Comparison of ENCODE assay signal across 14 mouse cellular contexts in the genomic region with DNA sequence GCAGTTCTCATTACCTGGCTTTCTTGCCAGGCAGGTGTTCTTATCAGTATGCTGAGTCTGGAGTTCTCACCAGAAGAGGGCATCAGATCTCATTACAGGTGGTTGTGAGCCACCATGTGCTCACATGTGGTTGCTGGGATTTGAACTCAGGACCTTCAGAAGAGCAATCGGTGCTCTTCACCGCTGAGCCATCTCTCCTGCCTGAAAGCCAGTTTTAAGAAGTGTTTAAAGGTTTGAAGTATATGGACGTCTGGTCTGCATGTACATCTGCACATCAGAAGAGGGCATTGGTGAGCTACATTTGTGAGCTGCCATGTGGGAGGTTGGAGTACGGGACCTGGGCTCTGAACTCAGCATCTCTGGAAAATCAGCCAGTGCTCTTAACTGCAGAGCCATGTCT. TPM values are rescaled to one million over a fixed set of nuclear protein-coding genes. Genes with fewer than 3 reads are reported as not detected.
A peak's percentile ranks its signal among the peaks of the same experiment; 100 is the strongest.
DNase-seq lines count a peak whose midpoint lies in the region; ATAC-seq and TF ChIP-seq lines count a peak whose summit lies in the region.
"Had no signal": no experiment of that assay in that cellular context is flagged by ENCODE, and none has a peak within 500 bp of the region (broad histone marks: within the 10 kb centered on the region; RNA-seq: fewer than 3 reads in every experiment).

No protein-coding gene starts in this region.

- H3K4me2 ChIP-seq in forebrain, postnatal 0 days (ENCODE audit: low read depth): no peak overlapping the region
- H3K4me2 ChIP-seq in forebrain, embryonic 16.5 days (ENCODE audit: low read length): no peak overlapping the region
- H3K4me2 ChIP-seq in liver, embryonic 14.5 days (ENCODE audit: low read depth): no peak overlapping the region
- no peak overlapping the region for H3K4me2 ChIP-seq in liver, embryonic 12.5 days

- H3K4me3 ChIP-seq in forebrain, postnatal 0 days (ENCODE audit: low read depth, low read length): no peak overlapping the region
- no peak overlapping the region for H3K4me3 ChIP-seq in forebrain, embryonic 16.5 days (replicated peaks; ENCODE audit: low read length)
- no peak overlapping the region for H3K4me3 ChIP-seq in liver, embryonic 14.5 days (ENCODE audit: insufficient read depth in 1 of 2, low read depth in 2 of 2, low read length in 2 of 2)
- no peak overlapping the region for H3K4me3 ChIP-seq in liver, embryonic 12.5 days
- H3K4me3 ChIP-seq in cortical plate, adult 2 months (ENCODE audit: insufficient read depth, low read length): no peak overlapping the region
- H3K4me3 ChIP-seq: liver, embryonic 15.5 days had no signal

- H3K27me3 ChIP-seq in forebrain, postnatal 0 days (ENCODE audit: insufficient read depth, low read length): no peaks in the 10 kb centered on the region
- no peaks in the 10 kb centered on the region for H3K27me3 ChIP-seq in forebrain, embryonic 16.5 days (replicated peaks; ENCODE audit: control insufficient read depth, insufficient read depth, low read length)
- H3K27me3 ChIP-seq in liver, embryonic 14.5 days (ENCODE audit: control insufficient read depth, insufficient read depth, low read length): peaks cover 32% of the 10 kb centered on the region
- peaks cover 50% of the 10 kb centered on the region for H3K27me3 ChIP-seq in liver, embryonic 12.5 days (replicated peaks)
- H3K27me3 ChIP-seq: kidney, embryonic 15.5 days had no signal

- ATAC-seq in forebrain, postnatal 0 days: no peak
- no peak for ATAC-seq in forebrain, embryonic 16.5 days
- ATAC-seq in liver, embryonic 14.5 days (ENCODE audit: insufficient read depth): no peak
- ATAC-seq in liver, embryonic 12.5 days: no peak

- no peaks in the 10 kb centered on the region for H3K36me3 ChIP-seq in forebrain, postnatal 0 days (ENCODE audit: insufficient read depth)
- no peaks in the 10 kb centered on the region for H3K36me3 ChIP-seq in forebrain, embryonic 16.5 days (ENCODE audit: control insufficient read depth, insufficient read depth)
- H3K36me3 ChIP-seq in liver, embryonic 14.5 days (replicated peaks; ENCODE audit: control insufficient read depth, insufficient read depth, low read depth): no peaks in the 10 kb centered on the region
- no peaks in the 10 kb centered on the region for H3K36me3 ChIP-seq in liver, embryonic 12.5 days
- H3K36me3 ChIP-seq: embryonic facial prominence, embryonic 10.5 days; forebrain, embryonic 10.5 days; kidney, embryonic 15.5 days; liver, embryonic 15.5 days; midbrain, embryonic 13.5 days had no signal

- no peak for TF ChIP-seq EP300 in liver, embryonic 14.5 days (IDR thresholded peaks at IDR 0.05; ENCODE audit: low read depth)

- H3K27ac ChIP-seq in forebrain, postnatal 0 days (ENCODE audit: low read depth, low read length): no peak overlapping the region
- no peak overlapping the region for H3K27ac ChIP-seq in forebrain, embryonic 16.5 days (ENCODE audit: low read length)
- H3K27ac ChIP-seq in liver, embryonic 14.5 days: no peak overlapping the region
- H3K27ac ChIP-seq in liver, embryonic 12.5 days: no peak overlapping the region
- H3K27ac ChIP-seq in cortical plate, adult 2 months (ENCODE audit: insufficient read depth, low read length): no peak overlapping the region
- H3K27ac ChIP-seq: kidney, embryonic 15.5 days; liver, embryonic 15.5 days had no signal

- H3K4me1 ChIP-seq in forebrain, postnatal 0 days (ENCODE audit: insufficient read depth): peaks cover 16% of the 10 kb centered on the region
- H3K4me1 ChIP-seq in forebrain, embryonic 16.5 days (replicated peaks; ENCODE audit: control insufficient read depth, insufficient read depth, low read length): peaks cover 31% of the 10 kb centered on the region
- peaks cover 0 to 9% of the 10 kb centered on the region in 2 experiments; a peak in 2 of 4 replicates for H3K4me1 ChIP-seq in liver, embryonic 14.5 days (replicated peaks; ENCODE audit: control insufficient read depth in 2 of 2, insufficient read depth in 2 of 2, low read length in 1 of 2)
- H3K4me1 ChIP-seq in liver, embryonic 12.5 days: peaks cover 37% of the 10 kb centered on the region
- H3K4me1 ChIP-seq in cortical plate, adult 2 months (ENCODE audit: control insufficient read depth, insufficient read depth, low read length): peaks cover 6% of the 10 kb centered on the region

- H3K9me3 ChIP-seq in forebrain, postnatal 0 days (ENCODE audit: low read length): no peaks in the 10 kb centered on the region
- no peaks in the 10 kb centered on the region for H3K9me3 ChIP-seq in forebrain, embryonic 16.5 days (ENCODE audit: control insufficient read depth, low read length)
- no peaks in the 10 kb centered on the region for H3K9me3 ChIP-seq in liver, embryonic 14.5 days (ENCODE audit: control insufficient read depth, low read length)
- H3K9me3 ChIP-seq in liver, embryonic 12.5 days (replicated peaks): no peaks in the 10 kb centered on the region
- H3K9me3 ChIP-seq: embryonic facial prominence, embryonic 10.5 days; forebrain, embryonic 10.5 days; kidney, embryonic 15.5 days; liver, embryonic 15.5 days; midbrain, embryonic 13.5 days had no signal

- 61% methylated on average over 4 of the region's 4 CpGs for WGBS in forebrain, postnatal 0 days
- 55% methylated on average over 4 of the region's 4 CpGs for WGBS in forebrain, embryonic 16.5 days
- WGBS in liver, embryonic 14.5 days (ENCODE audit: insufficient replicate concordance): 49% methylated on average over 4 of the region's 4 CpGs
- 56% methylated on average over 4 of the region's 4 CpGs for WGBS in liver, embryonic 12.5 days (ENCODE audit: insufficient replicate concordance)

- no peak for DNase-seq in forebrain, postnatal 0 days
- no peak for DNase-seq in liver, embryonic 14.5 days (ENCODE audit: low read depth in 3 of 3, low spot score in 3 of 3)
- peak; percentile 54 for DNase-seq in A20 (ENCODE audit: low read depth, low spot score)
- no peak for DNase-seq in thymus, postnatal 0 days (ENCODE audit: low spot score)
- DNase-seq in gastrocnemius, postnatal 25 days: no peak
- DNase-seq: gastrocnemius, postnatal 14 days had no signal

- peak; percentile 40; the same call in 1 of the 2 replicates for TF ChIP-seq CTCF in forebrain, postnatal 0 days (IDR thresholded peaks at IDR 0.05; ENCODE audit: low read depth)
- peak; percentile 18 for TF ChIP-seq CTCF in liver, embryonic 14.5 days (IDR thresholded peaks at IDR 0.05; ENCODE audit: low read depth)
- peak; percentile 35; the same call in 1 of the 2 replicates for TF ChIP-seq CTCF in cortical plate, adult 2 months (IDR thresholded peaks at IDR 0.05; ENCODE audit: extremely low read depth, insufficient read depth, low read length)

- H3K9ac ChIP-seq in forebrain, postnatal 0 days: no peak overlapping the region
- H3K9ac ChIP-seq in forebrain, embryonic 16.5 days (replicated peaks; ENCODE audit: low read depth, low read length): no peak overlapping the region
- H3K9ac ChIP-seq in liver, embryonic 14.5 days (replicated peaks): no peak overlapping the region
- no peak overlapping the region for H3K9ac ChIP-seq in liver, embryonic 12.5 days
- H3K9ac ChIP-seq: kidney, embryonic 15.5 days; liver, embryonic 15.5 days had no signal

- TF ChIP-seq POLR2A in cortical plate, adult 2 months (IDR thresholded peaks at IDR 0.05; ENCODE audit: extremely low read depth, insufficient read depth, low read length): no peak

RNA-seq across cellular contexts. Expression of a gene that starts 1.1 kb away (rescaled TPM):
- total RNA-seq in forebrain, postnatal 0 days (2014; rRNA removed): 92.8 and 110 TPM in 2 replicates
- polyA plus RNA-seq in forebrain, postnatal 0 days (2015; fragmentation: Nextera tagmentation; extraction: Ambion mirVana): 74.0 and 79.3 TPM in 2 replicates
- polyA plus RNA-seq in forebrain, embryonic 16.5 days (2015; fragmentation: Nextera tagmentation; extraction: Ambion mirVana): 73.5 and 83.6 TPM in 2 replicates
- 2.0 and 2.7 TPM in 2 replicates for polyA plus RNA-seq in liver, embryonic 14.5 days (2012; rRNA removed)
- polyA plus RNA-seq in liver, embryonic 14.5 days (2014; fragmentation: Nextera tagmentation; extraction: Ambion mirVana): 5.0 and 5.3 TPM in 2 replicates
- 7.0 and 7.7 TPM in 2 replicates for polyA plus RNA-seq in liver, embryonic 12.5 days (2016; fragmentation: Nextera tagmentation; extraction: Ambion mirVana)
- 78.3 and 84.6 TPM in 2 replicates for polyA plus RNA-seq in cortical plate, adult 2 months (2012; rRNA removed)
- 5.7 and 6.0 TPM in 2 replicates for polyA plus RNA-seq in thymus, postnatal 0 days (2015; fragmentation: Nextera tagmentation; extraction: Ambion mirVana)
- 1 to 10 TPM; 6.9 to 8.1 TPM for total RNA-seq in gastrocnemius, postnatal 25 days (2021)

RNA-seq across cellular contexts. Expression of a gene that starts 8.8 kb away (rescaled TPM):
- 51.0 and 59.2 TPM in 2 replicates for total RNA-seq in forebrain, postnatal 0 days (2014; rRNA removed)
- 20.7 and 28.7 TPM in 2 replicates for polyA plus RNA-seq in forebrain, postnatal 0 days (2015; fragmentation: Nextera tagmentation; extraction: Ambion mirVana)
- polyA plus RNA-seq in forebrain, embryonic 16.5 days (2015; fragmentation: Nextera tagmentation; extraction: Ambion mirVana): 47.8 and 54.6 TPM in 2 replicates
- polyA plus RNA-seq in liver, embryonic 14.5 days (2012; rRNA removed): 8.7 and 11.1 TPM in 2 replicates
- 6.7 and 8.0 TPM in 2 replicates for polyA plus RNA-seq in liver, embryonic 14.5 days (2014; fragmentation: Nextera tagmentation; extraction: Ambion mirVana)
- 17.9 and 18.1 TPM in 2 replicates for polyA plus RNA-seq in liver, embryonic 12.5 days (2016; fragmentation: Nextera tagmentation; extraction: Ambion mirVana)
- 72.1 and 79.9 TPM in 2 replicates for polyA plus RNA-seq in cortical plate, adult 2 months (2012; rRNA removed)
- polyA plus RNA-seq in thymus, postnatal 0 days (2015; fragmentation: Nextera tagmentation; extraction: Ambion mirVana): 19.1 and 19.2 TPM in 2 replicates
- total RNA-seq in gastrocnemius, postnatal 25 days (2021): 10 to 100 TPM; 19.9 to 24.3 TPM
